Comparison of ENCODE assay signal across 8 mouse cellular contexts in the genomic region with DNA sequence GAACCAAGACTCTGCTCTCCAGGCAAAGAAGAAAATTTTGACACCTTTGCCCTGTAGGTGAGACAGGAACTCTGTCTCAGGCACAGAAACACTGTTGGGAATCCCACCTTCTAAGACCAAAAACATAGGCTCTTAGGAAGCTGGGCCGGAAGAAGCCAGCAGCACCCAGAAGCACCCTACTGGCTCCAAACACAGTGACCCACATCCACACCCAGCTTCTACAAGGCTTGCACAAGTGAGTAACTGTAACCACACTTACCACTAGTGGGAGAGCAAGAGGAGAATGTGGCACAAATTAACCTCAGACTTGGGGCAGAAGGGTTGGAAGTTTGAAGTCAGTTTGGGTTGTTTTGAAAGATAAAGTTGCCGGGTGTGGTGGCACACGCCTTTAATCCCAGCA. TPM values are rescaled to one million over a fixed set of nuclear protein-coding genes. Genes with fewer than 3 reads are reported as not detected.
DNase-seq lines count a peak whose midpoint lies in the region; ATAC-seq lines count a peak whose summit lies in the region.

No protein-coding gene starts in this region.

- H3K36me3 ChIP-seq in heart, embryonic 12.5 days: no peaks in the 10 kb centered on the region
- H3K36me3 ChIP-seq in liver, embryonic 11.5 days (ENCODE audit: control insufficient read depth, insufficient read depth, low read length): no peaks in the 10 kb centered on the region

- no peaks in the 10 kb centered on the region for H3K27me3 ChIP-seq in heart, embryonic 12.5 days (replicated peaks)
- no peaks in the 10 kb centered on the region for H3K27me3 ChIP-seq in liver, embryonic 11.5 days (replicated peaks; ENCODE audit: control insufficient read depth, insufficient read depth, low read length)

- no peak for DNase-seq in heart, postnatal 10 days
- DNase-seq in 3134 (ENCODE audit: extremely low read depth, insufficient read length, low spot score) (peak; percentile 75), adipocyte (ENCODE audit: low spot score) (peak; percentile 58)
- no peak for DNase-seq in liver, embryonic 11.5 days (ENCODE audit: low spot score)
- no peak for DNase-seq in gastrocnemius, postnatal 25 days
- DNase-seq in layer of hippocampus, adult 9-10 months (ENCODE audit: low spot score): no peak

- no peak for ATAC-seq in heart, embryonic 12.5 days (ENCODE audit: insufficient number of reproducible peaks, low FRiP score)
- no peak for ATAC-seq in liver, embryonic 11.5 days (replicated peaks; ENCODE audit: low FRiP score)
- no peak for ATAC-seq in erythroblast, adult 5-6 weeks (replicated peaks; ENCODE audit: low FRiP score, poor library complexity, severe bottlenecking)

- H3K4me3 ChIP-seq in heart, embryonic 12.5 days: no peak overlapping the region
- H3K4me3 ChIP-seq in liver, embryonic 11.5 days (ENCODE audit: low read depth, low read length): no peak overlapping the region

- no peak overlapping the region for H3K9ac ChIP-seq in heart, embryonic 12.5 days
- H3K9ac ChIP-seq in liver, embryonic 11.5 days (ENCODE audit: low read depth, low read length): no peak overlapping the region

- intact Hi-C loops in heart, postnatal 10 days (cut with DNase I): no loop called here

- H3K4me2 ChIP-seq in heart, embryonic 12.5 days: peak overlapping the region; percentile 43
- peak overlapping the region; percentile 26; the same call in 1 of the 2 replicates for H3K4me2 ChIP-seq in liver, embryonic 11.5 days

- WGBS in heart, embryonic 12.5 days: 73% methylated on average over 3 of the region's 3 CpGs
- WGBS in liver, embryonic 11.5 days: 46% methylated on average over 3 of the region's 3 CpGs

- H3K27ac ChIP-seq in heart, embryonic 12.5 days (ENCODE audit: poor library complexity, severe bottlenecking): peak overlapping the region; percentile 78
- peak overlapping the region; percentile 71; the same call in 1 of the 2 replicates for H3K27ac ChIP-seq in liver, embryonic 11.5 days (ENCODE audit: low read depth, low read length)

- H3K9me3 ChIP-seq in heart, embryonic 12.5 days (replicated peaks): no peaks in the 10 kb centered on the region
- H3K9me3 ChIP-seq in liver, embryonic 11.5 days (ENCODE audit: control insufficient read depth, low read length): no peaks in the 10 kb centered on the region

- H3K4me1 ChIP-seq in heart, embryonic 12.5 days (replicated peaks): peaks cover 32% of the 10 kb centered on the region
- H3K4me1 ChIP-seq in liver, embryonic 11.5 days (replicated peaks; ENCODE audit: control insufficient read depth, insufficient read depth, low read length): peaks cover 12% of the 10 kb centered on the region

RNA-seq across cellular contexts. Expression of a gene that starts 22.8 kb away (rescaled TPM):
- 24.0 and 24.7 TPM in 2 replicates for polyA plus RNA-seq in heart, embryonic 12.5 days (2016; fragmentation: Nextera tagmentation; extraction: Ambion mirVana)
- 10 to 100 TPM; 15.5 to 15.6 TPM for total RNA-seq in heart, postnatal 10 days (2021)
- polyA plus RNA-seq in liver, embryonic 11.5 days (2014; fragmentation: Nextera tagmentation; extraction: Ambion mirVana): 9.7 and 12.9 TPM in 2 replicates
- total RNA-seq in erythroblast, adult 5-6 weeks (2015; ENCODE audit: low replicate concordance): 1.2 and 8.6 TPM in 2 replicates
- 2.1 and 2.3 TPM in 2 replicates for total RNA-seq in erythroblast, adult 5-6 weeks (2017; ENCODE audit: low replicate concordance)
- 1 to 10 TPM; 6.5 to 8.8 TPM for total RNA-seq in gastrocnemius, postnatal 25 days (2021)

RNA-seq across cellular contexts. Expression of a gene that starts 26.2 kb away (rescaled TPM):
- polyA plus RNA-seq in heart, embryonic 12.5 days (2016; fragmentation: Nextera tagmentation; extraction: Ambion mirVana): 15.2 and 15.5 TPM in 2 replicates
- 10 to 100 TPM; 12.4 to 13.0 TPM for total RNA-seq in heart, postnatal 10 days (2021)
- polyA plus RNA-seq in liver, embryonic 11.5 days (2014; fragmentation: Nextera tagmentation; extraction: Ambion mirVana): 28.3 and 33.2 TPM in 2 replicates
- total RNA-seq in erythroblast, adult 5-6 weeks (2015; ENCODE audit: low replicate concordance): 43.0 and 50.8 TPM in 2 replicates
- total RNA-seq in erythroblast, adult 5-6 weeks (2017; ENCODE audit: low replicate concordance): 51.6 and 69.0 TPM in 2 replicates
- total RNA-seq in gastrocnemius, postnatal 25 days (2021): 1 to 10 TPM; 3.5 to 4.6 TPM

RNA-seq across cellular contexts. Expression of a gene that starts 37.2 kb away (rescaled TPM):
- polyA plus RNA-seq in heart, embryonic 12.5 days (2016; fragmentation: Nextera tagmentation; extraction: Ambion mirVana): 57.4 and 62.4 TPM in 2 replicates
- 10 to 100 TPM; 83.7 to 86.7 TPM for total RNA-seq in heart, postnatal 10 days (2021)
- 9.6 and 11.0 TPM in 2 replicates for polyA plus RNA-seq in liver, embryonic 11.5 days (2014; fragmentation: Nextera tagmentation; extraction: Ambion mirVana)
- not detected in 2 replicates for total RNA-seq in erythroblast, adult 5-6 weeks (2015; ENCODE audit: low replicate concordance)
- total RNA-seq in erythroblast, adult 5-6 weeks (2017; ENCODE audit: low replicate concordance): 0.17 TPM in 1 of 2 replicates, not detected in the other
- 10 to 100 TPM; 19.1 to 28.7 TPM for total RNA-seq in gastrocnemius, postnatal 25 days (2021)

Comparison
In these comparisons a context has a peak if more than half of its experiments do, and no peak if none do; other contexts are left out.
1. DNase-seq: peak in 3134 (single experiment) and adipocyte (single experiment); none in heart, postnatal 10 days (0 of 2), liver, embryonic 11.5 days (single experiment), gastrocnemius, postnatal 25 days (single experiment) and layer of hippocampus, adult 9-10 months (single experiment).
2. RNA of a gene that starts 37.2 kb away (total RNA-seq): 83.7 to 86.7 TPM in heart, postnatal 10 days and 19.1 to 28.7 TPM in gastrocnemius, postnatal 25 days; 0.17 TPM in erythroblast, adult 5-6 weeks; every median in the first group is over 10 times any median in the second.